Mouse (Mus musculus): ENCODE results near the gene Dop1b.

- no peak for TF ChIP-seq POLR2A (IDR thresholded peaks at IDR 0.05; ENCODE audit: low read depth, low read length)
- no peak for TF ChIP-seq CTCF (IDR thresholded peaks at IDR 0.05; ENCODE audit: extremely low read depth, insufficient read depth, insufficient read length, insufficient replicate concordance)
These were observed 105.2 kb downstream of the Dop1b start for GRCm38 (mm10) chr16:93816861-93817260.

Data from spleen, adult 2 months (tissue).